Mouse (Mus musculus) cerebellum, postnatal 25 days (tissue): ENCODE data around the gene Gipc3.

ENCODE experiments used
- DNase-seq, 2 experiments: peaks; one replicate each; pipeline ENCODE4 v3.0.0; 2021; ENCODE audit warnings: mixed read lengths in 2 of 2

Gipc3 gene

GRCm38 (mm10) chr10:81298369-81299100 is 44.5 kb downstream of the Gipc3 start:
- peak in 1 of 2 experiments; percentile 32 for DNase-seq

GRCm38 (mm10) chr10:81297845-81298244 is 45.2 kb downstream of the Gipc3 start:
- no peak for DNase-seq

- DNase-seq = no peak
Observed at GRCm38 (mm10) chr10:81297246-81297645, 45.8 kb downstream of the Gipc3 start.

GRCm38 (mm10) chr10:81295185-81295584 is 47.9 kb downstream of the Gipc3 start:
- DNase-seq = peak; percentile 50 to 65

- peak; percentile 90 to 91 for DNase-seq
Observed at GRCm38 (mm10) chr10:81294442-81294841, 48.6 kb downstream of the Gipc3 start.

GRCm38 (mm10) chr10:81293334-81294030 is 49.6 kb downstream of the Gipc3 start:
- peak; percentile 29 to 48 for DNase-seq

- peak; percentile 99 for DNase-seq
Observed at GRCm38 (mm10) chr10:81292554-81293333, 50.3 kb downstream of the Gipc3 start, which contains the start of gene Pip5k1c. Gene Pip5k1c (plus strand): TSS chr10:81292963.

GRCm38 (mm10) chr10:81291511-81292104 is 51.5 kb downstream of the Gipc3 start, which contains the start of gene Tjp3:
Gene Tjp3 (minus strand): TSS chr10:81291581.
- DNase-seq = no peak

- DNase-seq = no peak
Observed at GRCm38 (mm10) chr10:81290698-81291460, 52.2 kb downstream of the Gipc3 start.

- DNase-seq = no peak
Observed at GRCm38 (mm10) chr10:81289811-81290210, 53.3 kb downstream of the Gipc3 start.

- DNase-seq = peak; percentile 75 to 80
Observed at GRCm38 (mm10) chr10:81289278-81289677, 53.8 kb downstream of the Gipc3 start.

GRCm38 (mm10) chr10:81288601-81289000 is 54.5 kb downstream of the Gipc3 start:
- peak; percentile 60 to 80 for DNase-seq

GRCm38 (mm10) chr10:81287513-81288157 is 55.4 kb downstream of the Gipc3 start:
- DNase-seq = peak; percentile 62 to 79

- DNase-seq = no peak
Observed at GRCm38 (mm10) chr10:81286586-81286985, 56.5 kb downstream of the Gipc3 start.

GRCm38 (mm10) chr10:81285694-81286450 is 57.2 kb downstream of the Gipc3 start:
- DNase-seq = peak; percentile 90 to 96
